Mouse (Mus musculus): Measurements from ENCODE around the gene Hs3st1. TPM values are rescaled to one million over a fixed set of nuclear protein-coding genes. Genes with fewer than 3 reads are reported as not detected.

The Hs3st1 gene
- polyA plus RNA-seq, 1 experiment from 2014 or later = 14.9 TPM

- H3K36me3 ChIP-seq (replicated peaks) = no peaks in the 10 kb centered on the region
- peaks cover 3% of the 10 kb centered on the region; the same call in 1 of the 2 replicates for H3K4me1 ChIP-seq
- no peaks in the 10 kb centered on the region for H3K27me3 ChIP-seq
- no peak overlapping the region for H3K4me3 ChIP-seq (replicated peaks)
- no peak overlapping the region for H3K27ac ChIP-seq
- no peak overlapping the region for H3K4me2 ChIP-seq
- H3K9me3 ChIP-seq = no peaks in the 10 kb centered on the region
- H3K9ac ChIP-seq = no peak overlapping the region
- no peak for ATAC-seq (ENCODE audit: low FRiP score)
- 90% methylated on average over 2 of the region's 2 CpGs for whole genome bisulfite sequencing
Measured at GRCm38 (mm10) chr5:39617354-39617977, 137.8 kb downstream of the Hs3st1 start.

DNA sequence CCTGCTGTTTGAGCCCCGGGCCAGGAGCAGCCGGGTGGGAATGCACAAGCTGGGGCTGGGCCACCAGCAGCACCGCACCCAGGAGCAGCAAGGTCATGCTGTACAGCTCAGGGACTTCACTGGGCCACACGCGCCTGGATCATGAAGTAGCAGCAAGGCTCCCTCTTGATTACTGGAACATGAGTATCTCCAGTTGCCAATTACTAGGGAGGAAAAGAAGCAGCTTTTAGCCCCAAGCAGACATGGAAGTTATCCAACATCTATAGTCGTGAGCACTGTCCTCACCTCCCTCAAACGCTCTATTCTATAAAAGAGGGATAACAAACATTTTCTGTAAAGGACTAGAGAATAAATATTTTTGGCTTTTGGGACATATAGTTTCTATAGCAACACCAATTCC is 140.1 kb downstream of the Hs3st1 start:
- no peaks in the 10 kb centered on the region; the same call in 1 of the 2 replicates for H3K4me1 ChIP-seq
- no peak for ATAC-seq (ENCODE audit: low FRiP score)
- no peak overlapping the region for H3K4me3 ChIP-seq (replicated peaks)
- no peaks in the 10 kb centered on the region for H3K27me3 ChIP-seq
- no peak overlapping the region for H3K27ac ChIP-seq
- H3K4me2 ChIP-seq = no peak overlapping the region
- H3K9ac ChIP-seq = no peak overlapping the region
- 85% methylated on average over 7 of the region's 7 CpGs for WGBS
- H3K36me3 ChIP-seq (replicated peaks) = no peaks in the 10 kb centered on the region
- H3K9me3 ChIP-seq = no peaks in the 10 kb centered on the region

GRCm38 (mm10) chr5:39613534-39613933 is 141.7 kb downstream of the Hs3st1 start:
- Histone ChIP-seq H3K4me3 (replicated peaks) (no peak overlapping the region), H3K9me3 (no peaks in the 10 kb centered on the region), H3K27me3 (no peaks in the 10 kb centered on the region), H3K4me2 (no peak overlapping the region), H3K27ac (no peak overlapping the region), H3K4me1 (no peaks in the 10 kb centered on the region), H3K36me3 (replicated peaks) (no peaks in the 10 kb centered on the region), H3K9ac (no peak overlapping the region)
- no peak for ATAC-seq (ENCODE audit: low FRiP score)
- WGBS = 87% methylated on average over 2 of the region's 2 CpGs

GRCm38 (mm10) chr5:39612240-39612639 is 143.0 kb downstream of the Hs3st1 start:
- Histone ChIP-seq H3K27me3 (no peaks in the 10 kb centered on the region), H3K9me3 (no peaks in the 10 kb centered on the region), H3K4me2 (no peak overlapping the region), H3K9ac (no peak overlapping the region), H3K36me3 (replicated peaks) (no peaks in the 10 kb centered on the region), H3K4me3 (replicated peaks) (no peak overlapping the region), H3K4me1 (no peaks in the 10 kb centered on the region), H3K27ac (no peak overlapping the region)
- 79% methylated on average over 2 of the region's 2 CpGs for WGBS
- ATAC-seq (ENCODE audit: low FRiP score) = no peak

- Histone ChIP-seq H3K9me3 (no peaks in the 10 kb centered on the region), H3K27ac (no peak overlapping the region), H3K27me3 (no peaks in the 10 kb centered on the region), H3K4me1 (no peaks in the 10 kb centered on the region), H3K36me3 (replicated peaks) (no peaks in the 10 kb centered on the region), H3K9ac (no peak overlapping the region), H3K4me3 (replicated peaks) (no peak overlapping the region), H3K4me2 (no peak overlapping the region)
- WGBS = 72% methylated on average over 1 of the region's 1 CpGs
- ATAC-seq (ENCODE audit: low FRiP score) = no peak
Measured at GRCm38 (mm10) chr5:39608260-39608659, 147.0 kb downstream of the Hs3st1 start.

DNA sequence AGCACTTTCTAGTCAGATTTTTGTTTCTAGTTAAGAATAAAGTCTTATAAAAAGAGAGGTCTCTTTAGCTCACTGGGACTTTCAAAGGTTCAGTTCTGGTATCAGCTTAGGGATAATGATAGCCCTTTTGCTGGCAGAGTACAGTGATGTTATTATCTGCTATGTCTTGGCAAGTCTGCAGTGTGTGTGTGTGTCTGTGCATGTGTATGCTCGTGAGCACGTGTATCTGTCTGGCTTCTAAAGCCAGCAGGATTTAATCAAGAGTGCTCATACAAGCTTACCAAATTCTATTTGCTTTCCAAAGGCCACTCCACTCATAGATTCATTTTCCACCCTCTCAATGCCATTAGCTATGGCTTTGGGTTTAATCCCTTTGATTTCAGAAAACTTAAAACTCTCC is 160.5 kb downstream of the Hs3st1 start:
- Histone ChIP-seq H3K9ac (no peak overlapping the region), H3K27ac (no peak overlapping the region), H3K36me3 (replicated peaks) (no peaks in the 10 kb centered on the region), H3K27me3 (no peaks in the 10 kb centered on the region), H3K4me2 (no peak overlapping the region), H3K4me3 (replicated peaks) (no peak overlapping the region), H3K4me1 (no peaks in the 10 kb centered on the region), H3K9me3 (no peaks in the 10 kb centered on the region)
- WGBS = 74% methylated on average over 2 of the region's 2 CpGs
- ATAC-seq (ENCODE audit: low FRiP score) = no peak
